Mouse (Mus musculus) heart, adult 2 months (tissue): ENCODE results near the gene Oog4. TPM values are rescaled to one million over a fixed set of nuclear protein-coding genes. Genes with fewer than 3 reads are reported as not detected.
"Not testable (repeated sequence)": the region's sequence is repeated elsewhere in the genome, so short reads cannot be mapped to it uniquely, and the experiment has no call there.

ENCODE experiments used
- DNase-seq, 2 experiments: peaks; one replicate each; pipeline ENCODE4 v3.0.0; 2021
- H3K27ac ChIP-seq: fragments of 200-600 bp; 2 replicates; pipeline ENCODE4 v1.8.1; 2022
- H3K27me3 ChIP-seq: fragments of 200-500 bp; 2 replicates; pipeline ENCODE4 v1.6.1; 2012; ENCODE audit warnings: mild to moderate bottlenecking, low read length, inconsistent platforms, mixed read lengths; ENCODE audit not compliant: control insufficient read depth, insufficient read depth
- H3K36me3 ChIP-seq: fragments of 200-500 bp; 2 replicates; pipeline ENCODE4 v1.6.1; 2012; ENCODE audit warnings: low read length, inconsistent platforms; ENCODE audit not compliant: control insufficient read depth, insufficient read depth
- H3K4me1 ChIP-seq: fragments of 200-500 bp; 2 replicates; pipeline ENCODE4 v1.6.1; 2011; ENCODE audit warnings: low read length; ENCODE audit not compliant: control insufficient read depth, insufficient read depth
- H3K4me3 ChIP-seq: fragments of 200-600 bp; 2 replicates; pipeline ENCODE4 v1.8.1; 2022
- H3K79me2 ChIP-seq: fragments of 200-500 bp; replicated peaks from 2 replicates; pipeline ENCODE4 v1.6.1; 2012; ENCODE audit warnings: mild to moderate bottlenecking, inconsistent platforms, low read length, moderate library complexity, mixed read lengths; ENCODE audit not compliant: control insufficient read depth, insufficient read depth
- H3K9ac ChIP-seq: fragments of 200-500 bp; 2 replicates; pipeline ENCODE4 v1.6.1; 2012; ENCODE audit warnings: low read depth, mild to moderate bottlenecking, control low read depth, inconsistent platforms, low read length, mixed read lengths
- CTCF ChIP-seq: fragments of 200-600 bp; IDR thresholded peaks from 2 replicates; pipeline ENCODE4 v1.8.1; 2022; ENCODE audit warnings: antibody characterized with exemption, mild to moderate bottlenecking, moderate library complexity
- EP300 ChIP-seq: fragments of 200-500 bp; IDR thresholded peaks from 2 replicates; pipeline ENCODE4 v1.6.1; 2011; ENCODE audit warnings: low read depth, low read length, control low read depth; ENCODE audit not compliant: insufficient read depth
- POLR2A ChIP-seq: fragments of 200-500 bp; IDR thresholded peaks from 2 replicates; pipeline ENCODE4 v1.6.1; 2011; ENCODE audit warnings: mild to moderate bottlenecking, low read depth, low read length, control low read depth; ENCODE audit not compliant: insufficient read depth
- WGBS: fragments of 180-500 bp; shearing (Covaris S2); methylation state at CpG from one replicate; pipeline ENCODE4 v1.1.7; 2018; 5-methylcytosine and 5-hydroxymethylcytosine counted together
- intact Hi-C: fragments of 180-260 bp; cut with DNase I; formaldehyde crosslinking; loops from one replicate; pipeline ENCODE4 v1.15.1; 2025
- long read RNA-seq: library from polyadenylated mRNA; stranded (forward); transcript quantifications from one replicate; pipeline ENCODE4 v2.0.0, GENCODE M21; 2021
- polyA plus RNA-seq: library from polyadenylated mRNA; depleted of rRNA; stranded (reverse); fragments of >200 nt; gene quantifications from 2 replicates; pipeline ENCODE4 v1.2.3, GENCODE M21; 2012; rRNA removed
- total RNA-seq, 2 experiments: library from RNA; stranded (reverse); gene quantifications; 2 replicates each; pipeline ENCODE4 v1.2.3; 2021

Oog4 gene
- total RNA-seq: not detected
- not detected in 2 replicates for polyA plus RNA-seq
- long read RNA-seq: 0 reads

GRCm38 (mm10) chr4:143450224-143450623 lies at the start of gene Oog4:
TSS of gene Oog4 (minus strand) at chr4:143450324.
- no peak within 1 kb of the TSS for H3K9ac ChIP-seq
- no peaks in the 10 kb centered on the region for H3K79me2 ChIP-seq
- H3K36me3 ChIP-seq: no peaks in the 10 kb centered on the region
- TF ChIP-seq EP300: no peak
- TF ChIP-seq POLR2A: no peak
- TF ChIP-seq CTCF: no peak
- no peak for DNase-seq
- no peak within 1 kb of the TSS for H3K27ac ChIP-seq
- intact Hi-C loops: no loop called here
- no peaks in the 10 kb centered on the region for H3K4me1 ChIP-seq
- H3K4me3 ChIP-seq: no peak within 1 kb of the TSS
- no peaks in the 10 kb centered on the region for H3K27me3 ChIP-seq
- WGBS: 67% methylated on average over 3 of the region's 3 CpGs

GRCm38 (mm10) chr4:143426770-143427169 lies 23.4 kb downstream of the Oog4 start:
- intact Hi-C loops, H3K4me1 ChIP-seq, H3K4me3 ChIP-seq, H3K36me3 ChIP-seq, H3K79me2 ChIP-seq, H3K27me3 ChIP-seq, H3K9ac ChIP-seq, DNase-seq, H3K27ac ChIP-seq: not testable (repeated sequence)
- WGBS: 55% methylated on average over 5 of the region's 5 CpGs

DNA sequence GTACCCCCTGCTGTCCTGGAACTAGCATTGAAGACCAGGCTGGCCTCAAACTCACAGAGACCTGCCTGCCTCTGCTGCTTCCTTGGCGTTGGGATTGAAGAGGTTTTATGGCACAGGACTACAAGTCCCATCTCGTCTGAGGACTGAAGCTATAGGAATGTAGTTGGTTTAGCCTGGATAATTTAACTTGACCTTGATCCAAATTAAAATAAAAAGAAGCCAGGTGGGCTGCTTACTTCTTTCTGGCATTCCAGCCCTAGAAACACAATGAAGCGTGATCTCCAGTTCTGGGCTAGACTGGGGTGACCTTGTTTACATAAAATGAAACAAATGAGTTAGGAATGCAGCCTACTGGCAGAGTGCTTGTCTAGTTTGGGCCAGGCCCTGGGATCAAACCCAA lies 36.0 kb downstream of the Oog4 start:
- no peak for DNase-seq
- WGBS: over 99% methylated on average over 3 of the region's 3 CpGs
- Histone ChIP-seq H3K4me3 (no peak overlapping the region), H3K4me1 (peaks cover 3% of the 10 kb centered on the region; the same call in 1 of the 2 replicates), H3K27me3 (no peaks in the 10 kb centered on the region), H3K36me3 (peaks cover 14% of the 10 kb centered on the region), H3K79me2 (no peaks in the 10 kb centered on the region), H3K27ac (no peak overlapping the region), H3K9ac (no peak overlapping the region)
- intact Hi-C loops: no loop called here
- TF ChIP-seq CTCF: no peak
- TF ChIP-seq POLR2A: no peak
- no peak for TF ChIP-seq EP300

DNA sequence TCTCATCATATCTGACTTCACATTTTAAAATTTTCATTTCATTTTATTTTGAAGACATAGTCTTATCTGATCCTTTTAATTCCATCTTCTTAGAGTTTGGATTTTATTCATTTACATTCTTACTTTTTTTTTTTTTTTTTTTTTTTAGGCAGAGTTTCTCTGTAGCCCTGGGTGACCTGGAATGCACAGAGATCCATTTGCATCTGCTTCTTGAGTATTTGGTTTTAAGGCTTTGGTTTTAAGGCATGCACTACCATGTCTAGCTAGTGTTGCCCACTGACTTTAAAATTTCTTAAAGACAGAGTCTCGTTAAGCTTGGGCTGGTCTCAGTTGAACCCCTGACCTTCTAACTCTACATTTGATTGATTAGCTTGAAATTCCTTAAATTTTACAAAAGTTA lies 36.5 kb downstream of the Oog4 start:
- TF ChIP-seq CTCF: no peak
- TF ChIP-seq EP300: no peak
- no peak for TF ChIP-seq POLR2A
- Histone ChIP-seq H3K4me3 (no peak overlapping the region), H3K9ac (no peak overlapping the region), H3K79me2 (no peaks in the 10 kb centered on the region), H3K36me3 (peaks cover 14% of the 10 kb centered on the region), H3K4me1 (peaks cover 3% of the 10 kb centered on the region; the same call in 1 of the 2 replicates), H3K27ac (no peak overlapping the region), H3K27me3 (no peaks in the 10 kb centered on the region)
- 98% methylated on average over 1 of the region's 1 CpGs for WGBS
- no peak for DNase-seq
- intact Hi-C loops: no loop called here

GRCm38 (mm10) chr4:143412219-143413092 lies 37.7 kb downstream of the Oog4 start, which contains the start of gene Pramef8:
TSS of gene Pramef8 (plus strand) at chr4:143412426.
- TF ChIP-seq CTCF: no peak
- peak; percentile 62 for TF ChIP-seq POLR2A
- peak; percentile 46; the same call in 1 of the 2 replicates for TF ChIP-seq EP300
- Histone ChIP-seq H3K36me3 (peaks cover 5% of the 10 kb centered on the region), H3K9ac (peak within 1 kb of the TSS; percentile 55), H3K27ac (peak within 1 kb of the TSS; percentile 89), H3K4me1 (peaks cover 3% of the 10 kb centered on the region; the same call in 1 of the 2 replicates), H3K4me3 (peak within 1 kb of the TSS; percentile 57), H3K27me3 (no peaks in the 10 kb centered on the region), H3K79me2 (no peaks in the 10 kb centered on the region)
- DNase-seq: peak; percentile 91 to 92
- WGBS: under 1% methylated on average over 50 of the region's 50 CpGs
- intact Hi-C loops: no loop called here

- Histone ChIP-seq H3K36me3 (peaks cover 5% of the 10 kb centered on the region), H3K27me3 (no peaks in the 10 kb centered on the region), H3K4me3 (peak overlapping the region; percentile 57), H3K9ac (no peak overlapping the region), H3K27ac (peak overlapping the region; percentile 89), H3K4me1 (peaks cover 3% of the 10 kb centered on the region; the same call in 1 of the 2 replicates), H3K79me2 (no peaks in the 10 kb centered on the region)
- WGBS: 58% methylated on average over 5 of the region's 5 CpGs
- DNase-seq: no peak
- intact Hi-C loops: no loop called here
- no peak for TF ChIP-seq CTCF
- no peak for TF ChIP-seq POLR2A
- no peak for TF ChIP-seq EP300
These were observed 38.4 kb downstream of the Oog4 start for GRCm38 (mm10) chr4:143411566-143412218.
